Mouse (Mus musculus) lung, postnatal 0 days (tissue): ENCODE results near the gene Gpr1. TPM values are rescaled to one million over a fixed set of nuclear protein-coding genes. Genes with fewer than 3 reads are reported as not detected.

Experiments
- ATAC-seq: fragments of 200-750 bp; cut with Nextera tagmentation; 2 replicates; pipeline ENCODE4 v1.8.0; 2017; ENCODE audit warnings: moderate library complexity
- DNase-seq: peaks from one replicate; pipeline ENCODE4 v3.0.0-alpha.2; 2016; ENCODE audit warnings: low spot score
- H3K27ac ChIP-seq: fragments of 300-500 bp; sonication (generic); 2 replicates; pipeline ENCODE4 v1.5.1; 2014; ENCODE audit warnings: antibody characterized with exemption, mild to moderate bottlenecking, low read length, mixed read lengths
- H3K27me3 ChIP-seq: fragments of 300-500 bp; sonication (generic); replicated peaks from 2 replicates; pipeline ENCODE4 v1.6.1; 2014; ENCODE audit warnings: low read length, mixed read lengths; ENCODE audit not compliant: insufficient read depth
- H3K36me3 ChIP-seq: fragments of 300-500 bp; sonication (generic); 2 replicates; pipeline ENCODE4 v1.6.1; 2014; ENCODE audit warnings: low read length, mixed read lengths; ENCODE audit not compliant: insufficient read depth
- H3K4me1 ChIP-seq: fragments of 300-500 bp; sonication (generic); 2 replicates; pipeline ENCODE4 v1.6.1; 2014; ENCODE audit warnings: antibody characterized with exemption, low read depth, low read length, mixed read lengths; ENCODE audit not compliant: insufficient read depth
- H3K4me2 ChIP-seq: fragments of 300-500 bp; sonication (generic); replicated peaks from 2 replicates; pipeline ENCODE4 v1.6.1; 2014; ENCODE audit warnings: low read depth, mild to moderate bottlenecking, low read length, moderate library complexity, mixed read lengths
- H3K4me3 ChIP-seq: fragments of 300-500 bp; sonication (generic); 2 replicates; pipeline ENCODE4 v1.5.1; 2014; ENCODE audit warnings: low read depth, low read length
- H3K9ac ChIP-seq: fragments of 300-500 bp; sonication (generic); replicated peaks from 2 replicates; pipeline ENCODE4 v1.6.1; 2014; ENCODE audit warnings: low read depth, mild to moderate bottlenecking
- H3K9me3 ChIP-seq: fragments of 300-500 bp; sonication (generic); 2 replicates; pipeline ENCODE4 v1.6.1; 2016; ENCODE audit warnings: low read length, mixed read lengths
- CTCF ChIP-seq: IDR thresholded peaks from 2 replicates; pipeline ENCODE4 v1.5.1; 2016; ENCODE audit warnings: antibody characterized with exemption, mild to moderate bottlenecking
- EP300 ChIP-seq: IDR thresholded peaks from 2 replicates; pipeline ENCODE4 v1.6.1; 2016; ENCODE audit warnings: antibody characterized with exemption, mild to moderate bottlenecking, control low read depth
- WGBS: fragments of 180-500 bp; shearing (Covaris S2); extraction: QIAGEN DNeasy Blood & Tissue Kit; methylation state at CpG from one replicate; pipeline ENCODE4 v1.1.7; 2014; 5-methylcytosine and 5-hydroxymethylcytosine counted together
- polyA plus RNA-seq: library from polyadenylated mRNA; unstranded; fragments of >200 nt; fragmentation: Nextera tagmentation; extraction: Ambion mirVana; gene quantifications from 2 replicates; pipeline ENCODE4 v1.2.1, GENCODE M21; 2015

Gpr1 gene
- polyA plus RNA-seq, 1 experiment from 2014 or later, result 0.10 TPM

- H3K9me3 ChIP-seq, result peaks cover 4% of the 10 kb centered on the region; the same call in 1 of the 2 replicates
- no peaks in the 10 kb centered on the region for H3K4me1 ChIP-seq
- WGBS, result 4% methylated on average over 44 of the region's 44 CpGs
- H3K36me3 ChIP-seq, result no peaks in the 10 kb centered on the region
- TF ChIP-seq CTCF (no peak), EP300 (no peak)
- no peak overlapping the region for H3K27ac ChIP-seq
- H3K4me2 ChIP-seq, result peak overlapping the region; percentile 47
- peaks cover 71% of the 10 kb centered on the region for H3K27me3 ChIP-seq
- peak overlapping the region; percentile 24; the same call in 1 of the 2 replicates for H3K4me3 ChIP-seq
- no peak overlapping the region for H3K9ac ChIP-seq
- ATAC-seq (no peak), DNase-seq (no peak)
Observed at GRCm38 (mm10) chr1:63248360-63248851, 34.1 kb upstream of the Gpr1 start.

GRCm38 (mm10) chr1:63247831-63248359 is 33.6 kb upstream of the Gpr1 start:
- Histone ChIP-seq H3K36me3 (no peaks in the 10 kb centered on the region), H3K9me3 (peaks cover 4% of the 10 kb centered on the region; the same call in 1 of the 2 replicates), H3K4me3 (peak overlapping the region; percentile 24; the same call in 1 of the 2 replicates), H3K4me2 (peak overlapping the region; percentile 47), H3K27me3 (peaks cover 65% of the 10 kb centered on the region), H3K27ac (no peak overlapping the region), H3K4me1 (no peaks in the 10 kb centered on the region), H3K9ac (no peak overlapping the region)
- no peak for DNase-seq
- WGBS, result 2% methylated on average over 18 of the region's 18 CpGs
- no peak for ATAC-seq
- TF ChIP-seq EP300, result no peak
- TF ChIP-seq CTCF, result no peak

GRCm38 (mm10) chr1:63246862-63247521 is 32.6 kb upstream of the Gpr1 start:
- TF ChIP-seq EP300, result no peak
- no peak for TF ChIP-seq CTCF
- no peaks in the 10 kb centered on the region for H3K4me1 ChIP-seq
- H3K9ac ChIP-seq, result no peak overlapping the region
- no peak overlapping the region for H3K27ac ChIP-seq
- no peak for ATAC-seq
- H3K36me3 ChIP-seq, result no peaks in the 10 kb centered on the region
- DNase-seq, result no peak
- H3K9me3 ChIP-seq, result peaks cover 4% of the 10 kb centered on the region; the same call in 1 of the 2 replicates
- H3K27me3 ChIP-seq, result peaks cover 57% of the 10 kb centered on the region
- H3K4me2 ChIP-seq, result no peak overlapping the region
- 5% methylated on average over 16 of the region's 16 CpGs for WGBS
- H3K4me3 ChIP-seq, result no peak overlapping the region

GRCm38 (mm10) chr1:63243854-63244253 is 29.5 kb upstream of the Gpr1 start:
- no peaks in the 10 kb centered on the region for H3K36me3 ChIP-seq
- H3K4me1 ChIP-seq, result no peaks in the 10 kb centered on the region
- no peak for DNase-seq
- peaks cover 36% of the 10 kb centered on the region for H3K27me3 ChIP-seq
- TF ChIP-seq EP300, result no peak
- no peak for TF ChIP-seq CTCF
- no peak overlapping the region for H3K4me3 ChIP-seq
- H3K27ac ChIP-seq, result no peak overlapping the region
- ATAC-seq, result no peak
- H3K9me3 ChIP-seq, result peaks cover under 1% of the 10 kb centered on the region; the same call in 1 of the 2 replicates
- H3K9ac ChIP-seq, result no peak overlapping the region
- no peak overlapping the region for H3K4me2 ChIP-seq
- 54% methylated on average over 4 of the region's 4 CpGs for WGBS

- DNase-seq (no peak), ATAC-seq (no peak)
- Histone ChIP-seq H3K9me3 (no peaks in the 10 kb centered on the region), H3K4me2 (no peak overlapping the region), H3K36me3 (no peaks in the 10 kb centered on the region), H3K27ac (no peak overlapping the region), H3K9ac (no peak overlapping the region), H3K4me1 (no peaks in the 10 kb centered on the region), H3K4me3 (no peak overlapping the region), H3K27me3 (0 out of 2 replicates have a peak, but pooled peaks cover 2% of the 10 kb centered on the region)
- WGBS, result 70% methylated on average over 8 of the region's 8 CpGs
- TF ChIP-seq CTCF (no peak), EP300 (no peak)
Observed at GRCm38 (mm10) chr1:63239751-63240150, 25.4 kb upstream of the Gpr1 start.

- TF ChIP-seq CTCF, result no peak
- TF ChIP-seq EP300, result no peak
- Histone ChIP-seq H3K9me3 (no peaks in the 10 kb centered on the region), H3K4me1 (no peaks in the 10 kb centered on the region), H3K4me3 (no peak overlapping the region), H3K36me3 (no peaks in the 10 kb centered on the region), H3K9ac (no peak overlapping the region), H3K27me3 (no peaks in the 10 kb centered on the region), H3K4me2 (no peak overlapping the region), H3K27ac (no peak overlapping the region)
- DNase-seq (no peak), ATAC-seq (no peak)
- 52% methylated on average over 4 of the region's 4 CpGs for WGBS
Observed at GRCm38 (mm10) chr1:63239305-63239704, 25.0 kb upstream of the Gpr1 start.
